Mouse (Mus musculus) heart, embryonic 14.5 days (tissue): ENCODE data around the gene Sipa1l3. TPM values are rescaled to one million over a fixed set of nuclear protein-coding genes. Genes with fewer than 3 reads are reported as not detected.

Source experiments
- ATAC-seq: fragments of 200-750 bp; cut with Nextera tagmentation; 2 replicates; pipeline ENCODE4 v1.8.0; 2017; ENCODE audit warnings: low read depth, moderate TSS enrichment; ENCODE audit not compliant: insufficient number of reproducible peaks, insufficient read depth, low FRiP score
- H3K27ac ChIP-seq, 2 experiments: fragments of 200-500 bp in 1 of 2; fragments of 300-500 bp in 1 of 2; sonication (generic) in 1 of 2; replicated peaks in 1 of 2; 2 replicates each; pipeline ENCODE4 v1.5.1; 2012 to 2014; ENCODE audit warnings: low read depth in 2 of 2, low read length in 2 of 2, control low read depth in 1 of 2, mild to moderate bottlenecking in 1 of 2, mixed read lengths in 1 of 2; ENCODE audit not compliant: control insufficient read depth in 1 of 2, insufficient read depth in 1 of 2
- H3K27me3 ChIP-seq: fragments of 300-500 bp; sonication (generic); 2 replicates; pipeline ENCODE4 v1.6.1; 2014; ENCODE audit warnings: mild to moderate bottlenecking, low read length, control low read depth; ENCODE audit not compliant: control insufficient read depth, insufficient read depth
- H3K36me3 ChIP-seq: fragments of 300-500 bp; sonication (generic); 2 replicates; pipeline ENCODE4 v1.6.1; 2014; ENCODE audit warnings: mild to moderate bottlenecking, control low read depth, low read length, mixed read lengths; ENCODE audit not compliant: control insufficient read depth, insufficient read depth
- H3K4me1 ChIP-seq, 2 experiments: fragments of 200-500 bp in 1 of 2; fragments of 300-500 bp in 1 of 2; sonication (generic) in 1 of 2; 2 replicates each; pipeline ENCODE4 v1.6.1; 2012 to 2014; ENCODE audit warnings: low read length in 2 of 2, control low read depth in 1 of 2, mixed read lengths in 1 of 2; ENCODE audit not compliant: control insufficient read depth in 2 of 2, insufficient read depth in 2 of 2
- H3K4me2 ChIP-seq: fragments of 300-500 bp; sonication (generic); 2 replicates; pipeline ENCODE4 v1.6.1; 2014; ENCODE audit warnings: mild to moderate bottlenecking, low read length
- H3K4me3 ChIP-seq, 2 experiments: fragments of 200-500 bp in 1 of 2; fragments of 300-500 bp in 1 of 2; sonication (generic) in 1 of 2; 2 replicates each; pipeline ENCODE4 v1.5.1; 2012 to 2014; ENCODE audit warnings: low read length in 2 of 2, mild to moderate bottlenecking in 2 of 2, control low read depth in 1 of 2, low read depth in 1 of 2, moderate library complexity in 1 of 2; ENCODE audit not compliant: control insufficient read depth in 1 of 2, insufficient read depth in 1 of 2
- H3K9ac ChIP-seq: fragments of 300-500 bp; sonication (generic); 2 replicates; pipeline ENCODE4 v1.6.1; 2014; ENCODE audit warnings: mild to moderate bottlenecking, low read length
- H3K9me3 ChIP-seq: fragments of 300-500 bp; sonication (generic); 2 replicates; pipeline ENCODE4 v1.6.1; 2016; ENCODE audit warnings: low read length, control low read depth; ENCODE audit not compliant: control insufficient read depth
- WGBS: fragments of 180-500 bp; shearing (Covaris S2); extraction: QIAGEN DNeasy Blood & Tissue Kit; methylation state at CpG from one replicate; pipeline ENCODE4 v1.1.7; 2014; 5-methylcytosine and 5-hydroxymethylcytosine counted together
- polyA plus RNA-seq: library from polyadenylated mRNA; unstranded; fragments of >200 nt; fragmentation: Nextera tagmentation; extraction: Ambion mirVana; gene quantifications from 2 replicates; pipeline ENCODE4 v1.2.1, GENCODE M21; 2014

The Sipa1l3 gene
- polyA plus RNA-seq, 1 experiment from 2014 or later: 3.4 TPM

GRCm38 (mm10) chr7:29302641-29303040 is 215.8 kb downstream of the Sipa1l3 start:
- H3K4me1 ChIP-seq: peaks cover 10 to 18% of the 10 kb centered on the region in 2 experiments; a peak in 2 of 4 replicates
- H3K36me3 ChIP-seq: no peaks in the 10 kb centered on the region
- peaks cover 5% of the 10 kb centered on the region for H3K9me3 ChIP-seq
- ATAC-seq: no peak
- H3K4me2 ChIP-seq: no peak overlapping the region
- no peak overlapping the region for H3K9ac ChIP-seq
- peaks cover 60% of the 10 kb centered on the region for H3K27me3 ChIP-seq
- H3K27ac ChIP-seq: no peak overlapping the region
- H3K4me3 ChIP-seq: no peak overlapping the region
- WGBS: 58% methylated on average over 7 of the region's 7 CpGs

GRCm38 (mm10) chr7:29301127-29301566 is 217.3 kb downstream of the Sipa1l3 start:
- under 1% methylated on average over 7 of the region's 7 CpGs for WGBS
- peaks cover 54% of the 10 kb centered on the region for H3K27me3 ChIP-seq
- no peak for ATAC-seq

GRCm38 (mm10) chr7:29296998-29297397 is 221.4 kb downstream of the Sipa1l3 start:
- Histone ChIP-seq H3K4me2 (peak overlapping the region; percentile 27; the same call in 1 of the 2 replicates), H3K4me1 (peaks cover 5 to 12% of the 10 kb centered on the region in 2 experiments; a peak in 2 of 4 replicates), H3K27ac (no peak overlapping the region), H3K4me3 (no peak overlapping the region), H3K36me3 (no peaks in the 10 kb centered on the region), H3K9ac (no peak overlapping the region), H3K9me3 (no peaks in the 10 kb centered on the region), H3K27me3 (peaks cover 17% of the 10 kb centered on the region; the same call in 1 of the 2 replicates)
- ATAC-seq: no peak
- 15% methylated on average over 10 of the region's 10 CpGs for WGBS

More at GRCm38 (mm10) chr7:29301127-29301566, 217.3 kb downstream of the Sipa1l3 start:
- Histone ChIP-seq H3K9ac (no peak overlapping the region), H3K4me3 (no peak overlapping the region), H3K9me3 (peaks cover 5% of the 10 kb centered on the region), H3K36me3 (no peaks in the 10 kb centered on the region), H3K27ac (no peak overlapping the region), H3K4me2 (no peak overlapping the region), H3K4me1 (peaks cover 5 to 15% of the 10 kb centered on the region in 2 experiments; a peak in 1 of 4 replicates)

DNA sequence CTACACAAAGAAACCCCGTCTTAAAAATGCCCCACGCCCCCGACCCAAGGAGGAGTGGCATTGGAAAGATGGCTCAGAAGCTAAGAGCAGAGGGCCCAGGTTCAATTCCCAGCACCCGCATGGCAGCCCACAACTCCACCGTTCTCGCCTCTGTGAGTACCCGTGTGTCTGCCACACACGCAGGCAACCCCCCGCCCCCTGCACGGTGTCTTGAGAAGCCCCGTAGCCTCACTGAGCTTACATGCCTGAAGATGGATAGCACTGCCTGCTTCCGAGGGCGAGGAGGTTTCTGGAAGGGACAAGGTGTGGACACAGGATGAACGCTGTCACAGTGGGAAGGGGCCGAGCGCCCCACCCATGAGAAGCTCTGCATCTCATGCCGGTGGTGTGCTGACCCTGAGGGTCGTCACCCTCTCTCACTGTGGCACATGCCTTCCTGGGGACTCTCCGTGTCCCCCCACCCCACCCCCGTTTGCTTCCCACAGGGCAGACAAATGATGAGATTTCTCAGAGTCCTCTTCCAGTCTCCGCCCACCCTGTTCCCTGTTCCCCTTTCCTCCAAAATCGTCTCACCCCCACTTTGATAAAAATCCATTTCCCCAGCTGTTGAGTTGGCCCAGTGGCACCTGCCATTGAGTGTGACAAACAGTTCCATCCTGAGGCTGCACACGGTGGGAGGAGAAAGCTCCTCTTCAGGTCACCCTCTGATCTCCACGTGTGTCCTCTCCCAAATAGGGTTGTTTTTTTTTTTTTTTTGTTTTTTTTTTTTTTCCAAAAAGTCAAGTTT is 222.4 kb downstream of the Sipa1l3 start:
- ATAC-seq: no peak
- Histone ChIP-seq H3K36me3 (no peaks in the 10 kb centered on the region), H3K9me3 (no peaks in the 10 kb centered on the region), H3K27me3 (peaks cover 11% of the 10 kb centered on the region; the same call in 1 of the 2 replicates), H3K4me2 (no peak overlapping the region), H3K4me1 (peaks cover 10 to 15% of the 10 kb centered on the region in 2 experiments; a peak in 3 of 4 replicates), H3K27ac (no peak overlapping the region), H3K4me3 (no peak overlapping the region), H3K9ac (no peak overlapping the region)
- 76% methylated on average over 23 of the region's 24 CpGs for WGBS

DNA sequence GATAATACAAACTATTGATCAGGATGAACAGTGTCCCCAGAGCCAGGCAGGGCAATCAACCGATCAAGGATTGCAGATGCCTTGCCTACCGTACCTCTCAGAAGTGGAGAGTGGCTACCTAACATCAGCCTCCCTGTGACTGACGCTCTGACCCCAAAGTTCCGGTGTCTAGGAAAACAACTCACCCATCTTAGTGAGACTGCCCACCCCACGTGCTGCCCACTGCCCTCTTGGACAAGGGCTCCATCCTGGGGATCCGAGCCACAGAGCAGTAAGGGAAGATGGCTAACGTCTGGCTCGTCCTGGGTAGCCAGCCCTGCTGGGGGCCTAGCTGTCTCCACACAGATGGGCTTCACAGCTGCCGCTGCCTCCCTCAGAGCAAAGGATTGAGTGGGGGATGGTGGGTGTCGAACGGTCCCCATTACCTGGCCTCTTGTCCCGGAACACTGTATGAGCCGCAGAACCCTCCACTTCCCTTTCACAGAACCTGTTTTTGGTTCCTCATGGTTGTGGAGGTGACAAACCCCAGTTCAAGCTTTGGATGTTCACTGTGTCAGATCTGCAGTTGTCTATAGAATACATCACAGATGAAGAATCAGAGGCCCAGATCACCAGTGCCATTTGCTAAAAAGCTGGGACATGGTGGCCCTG is 224.2 kb downstream of the Sipa1l3 start:
- WGBS: 65% methylated on average over 13 of the region's 13 CpGs

GRCm38 (mm10) chr7:29293131-29294065 is 225.0 kb downstream of the Sipa1l3 start:
- ATAC-seq: no peak
- H3K4me3 ChIP-seq: no peak overlapping the region
- H3K9ac ChIP-seq: peak overlapping the region; percentile 16; the same call in 1 of the 2 replicates
- peak overlapping the region; percentile 46 to 75 for H3K27ac ChIP-seq
- no peak overlapping the region for H3K4me2 ChIP-seq
- H3K27me3 ChIP-seq: peaks cover 13% of the 10 kb centered on the region
- peaks cover 14 to 20% of the 10 kb centered on the region in 2 experiments; a peak in 3 of 4 replicates for H3K4me1 ChIP-seq
- no peaks in the 10 kb centered on the region for H3K36me3 ChIP-seq
- H3K9me3 ChIP-seq: no peaks in the 10 kb centered on the region
- 51% methylated on average over 19 of the region's 19 CpGs for WGBS

More for the DNA sequence above, 224.2 kb downstream of the Sipa1l3 start:
- Histone ChIP-seq H3K27ac (no peak overlapping the region), H3K27me3 (peaks cover 13% of the 10 kb centered on the region), H3K4me3 (no peak overlapping the region), H3K4me1 (peaks cover 14 to 18% of the 10 kb centered on the region in 2 experiments; a peak in 3 of 4 replicates), H3K4me2 (no peak overlapping the region), H3K9me3 (no peaks in the 10 kb centered on the region), H3K36me3 (no peaks in the 10 kb centered on the region), H3K9ac (no peak overlapping the region)
- ATAC-seq: no peak
